In genomic region chr11:64100060-64100459, GRCm38 (mm10) we compare ENCODE assay signal across 21 mouse cellular contexts.
"Had no signal": no experiment of that assay in that cellular context is flagged by ENCODE, and none has a peak within 500 bp of the region (broad histone marks: within the 10 kb centered on the region; RNA-seq: fewer than 3 reads in every experiment).

No protein-coding gene starts in this region.

- H3K27me3 ChIP-seq: hindbrain, embryonic 13.5 days; hindbrain, embryonic 15.5 days; limb, embryonic 12.5 days; liver, embryonic 13.5 days had no signal

- H3K4me3 ChIP-seq: heart, embryonic 10.5 days; heart, embryonic 12.5 days; hindbrain, embryonic 13.5 days; hindbrain, embryonic 15.5 days; layer of hippocampus, adult 2 months; left cerebral cortex, adult 2 months; limb, embryonic 10.5 days; limb, embryonic 12.5 days; liver, embryonic 13.5 days had no signal

- DNase-seq: gastrocnemius, postnatal 14 days; gastrocnemius, postnatal 36 days; heart, adult 18-20 months; heart, postnatal 10 days; heart, postnatal 36 days; kidney, adult 11 months; kidney, adult 8-10 months; kidney, postnatal 10 days; kidney, postnatal 25 days; kidney, postnatal 4 days; liver; liver, embryonic 13.5 days had no signal

- H3K4me2 ChIP-seq: heart, embryonic 12.5 days; hindbrain, embryonic 13.5 days; hindbrain, embryonic 15.5 days; limb, embryonic 12.5 days; liver, embryonic 11.5 days; liver, embryonic 13.5 days had no signal

- H3K36me3 ChIP-seq: heart, embryonic 10.5 days; heart, embryonic 12.5 days; hindbrain, embryonic 13.5 days; hindbrain, embryonic 15.5 days; limb, embryonic 10.5 days; limb, embryonic 12.5 days; liver, embryonic 13.5 days had no signal
